Mouse (Mus musculus) heart, embryonic 14.5 days (tissue): ENCODE data around the gene Tor2a. TPM values are rescaled to one million over a fixed set of nuclear protein-coding genes. Genes with fewer than 3 reads are reported as not detected.

ENCODE experiments used
- ATAC-seq: fragments of 200-750 bp; cut with Nextera tagmentation; 2 replicates; pipeline ENCODE4 v1.8.0; 2017; ENCODE audit warnings: low read depth, moderate TSS enrichment; ENCODE audit not compliant: insufficient number of reproducible peaks, insufficient read depth, low FRiP score
- H3K27ac ChIP-seq, 2 experiments: fragments of 200-500 bp in 1 of 2; fragments of 300-500 bp in 1 of 2; sonication (generic) in 1 of 2; replicated peaks in 1 of 2; 2 replicates each; pipeline ENCODE4 v1.5.1; 2012 to 2014; ENCODE audit warnings: low read depth in 2 of 2, low read length in 2 of 2, control low read depth in 1 of 2, mild to moderate bottlenecking in 1 of 2, mixed read lengths in 1 of 2; ENCODE audit not compliant: control insufficient read depth in 1 of 2, insufficient read depth in 1 of 2
- H3K27me3 ChIP-seq: fragments of 300-500 bp; sonication (generic); 2 replicates; pipeline ENCODE4 v1.6.1; 2014; ENCODE audit warnings: mild to moderate bottlenecking, low read length, control low read depth; ENCODE audit not compliant: control insufficient read depth, insufficient read depth
- H3K36me3 ChIP-seq: fragments of 300-500 bp; sonication (generic); 2 replicates; pipeline ENCODE4 v1.6.1; 2014; ENCODE audit warnings: mild to moderate bottlenecking, control low read depth, low read length, mixed read lengths; ENCODE audit not compliant: control insufficient read depth, insufficient read depth
- H3K4me1 ChIP-seq, 2 experiments: fragments of 200-500 bp in 1 of 2; fragments of 300-500 bp in 1 of 2; sonication (generic) in 1 of 2; 2 replicates each; pipeline ENCODE4 v1.6.1; 2012 to 2014; ENCODE audit warnings: low read length in 2 of 2, control low read depth in 1 of 2, mixed read lengths in 1 of 2; ENCODE audit not compliant: control insufficient read depth in 2 of 2, insufficient read depth in 2 of 2
- H3K4me2 ChIP-seq: fragments of 300-500 bp; sonication (generic); 2 replicates; pipeline ENCODE4 v1.6.1; 2014; ENCODE audit warnings: mild to moderate bottlenecking, low read length
- H3K4me3 ChIP-seq, 2 experiments: fragments of 200-500 bp in 1 of 2; fragments of 300-500 bp in 1 of 2; sonication (generic) in 1 of 2; 2 replicates each; pipeline ENCODE4 v1.5.1; 2012 to 2014; ENCODE audit warnings: low read length in 2 of 2, mild to moderate bottlenecking in 2 of 2, control low read depth in 1 of 2, low read depth in 1 of 2, moderate library complexity in 1 of 2; ENCODE audit not compliant: control insufficient read depth in 1 of 2, insufficient read depth in 1 of 2
- H3K9ac ChIP-seq: fragments of 300-500 bp; sonication (generic); 2 replicates; pipeline ENCODE4 v1.6.1; 2014; ENCODE audit warnings: mild to moderate bottlenecking, low read length
- H3K9me3 ChIP-seq: fragments of 300-500 bp; sonication (generic); 2 replicates; pipeline ENCODE4 v1.6.1; 2016; ENCODE audit warnings: low read length, control low read depth; ENCODE audit not compliant: control insufficient read depth
- WGBS: fragments of 180-500 bp; shearing (Covaris S2); extraction: QIAGEN DNeasy Blood & Tissue Kit; methylation state at CpG from one replicate; pipeline ENCODE4 v1.1.7; 2014; 5-methylcytosine and 5-hydroxymethylcytosine counted together
- polyA plus RNA-seq: library from polyadenylated mRNA; unstranded; fragments of >200 nt; fragmentation: Nextera tagmentation; extraction: Ambion mirVana; gene quantifications from 2 replicates; pipeline ENCODE4 v1.2.1, GENCODE M21; 2014

The Tor2a gene
- polyA plus RNA-seq, 1 experiment from 2014 or later, result 42.7 TPM

DNA sequence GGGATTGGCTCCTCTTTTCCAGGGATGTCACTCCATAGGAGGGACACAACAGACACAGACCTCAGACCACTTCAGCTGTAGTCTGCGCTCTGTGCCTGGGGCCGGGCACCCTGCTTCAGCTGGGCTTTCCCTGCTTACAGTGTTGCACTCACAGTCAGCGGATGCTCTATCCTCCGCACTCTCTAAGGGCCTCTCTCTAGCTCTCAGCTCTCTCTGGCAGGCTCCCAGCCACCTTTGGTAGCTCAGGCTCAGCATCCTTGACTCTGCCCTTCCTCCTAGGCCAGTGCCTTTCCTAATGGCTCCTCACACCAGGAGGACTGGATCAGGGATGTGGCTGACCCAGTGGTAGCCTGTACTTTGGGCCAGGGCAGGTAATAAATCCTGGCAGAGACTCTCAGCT is 25.1 kb upstream of the Tor2a start:
- no peak for ATAC-seq
- Histone ChIP-seq H3K4me1 (peaks cover 6 to 16% of the 10 kb centered on the region in 2 experiments), H3K9ac (peak overlapping the region; percentile 22; the same call in 1 of the 2 replicates), H3K27ac (peak overlapping the region; percentile 33 to 66), H3K27me3 (no peaks in the 10 kb centered on the region), H3K9me3 (no peaks in the 10 kb centered on the region), H3K4me3 (no peak overlapping the region), H3K36me3 (no peaks in the 10 kb centered on the region), H3K4me2 (0 out of 2 replicates have a peak overlapping the region, but pooled peaks have one; percentile 48)
- WGBS, result 57% methylated on average over 4 of the region's 4 CpGs

DNA sequence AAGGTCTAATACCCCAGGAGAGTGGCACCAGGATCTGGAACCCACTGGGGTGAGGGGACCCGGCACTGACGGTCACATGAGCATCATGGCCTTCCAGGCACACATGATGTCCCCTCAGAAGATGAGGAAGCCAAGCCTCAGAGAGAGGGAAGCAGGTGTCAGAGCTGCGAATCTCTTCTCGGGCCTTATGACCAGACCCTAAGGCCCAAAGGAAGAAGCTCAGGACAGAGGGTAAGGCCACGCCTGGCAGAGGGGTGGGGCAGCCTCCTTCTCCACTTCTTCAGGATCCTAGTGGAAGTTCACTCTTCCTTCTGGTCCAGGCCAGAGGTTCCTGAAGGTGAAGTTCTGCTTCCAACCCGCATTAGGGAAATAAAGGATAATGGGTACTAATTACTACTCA is 24.3 kb upstream of the Tor2a start:
- Histone ChIP-seq H3K4me3 (no peak overlapping the region), H3K27ac (peak overlapping the region in 1 of 2 experiments; percentile 66; a peak in 2 of 4 replicates), H3K36me3 (no peaks in the 10 kb centered on the region), H3K4me2 (no peak overlapping the region), H3K4me1 (peaks cover 6 to 16% of the 10 kb centered on the region in 2 experiments), H3K9me3 (no peaks in the 10 kb centered on the region), H3K27me3 (no peaks in the 10 kb centered on the region), H3K9ac (no peak overlapping the region)
- 57% methylated on average over 6 of the region's 6 CpGs for WGBS
- no peak for ATAC-seq

DNA sequence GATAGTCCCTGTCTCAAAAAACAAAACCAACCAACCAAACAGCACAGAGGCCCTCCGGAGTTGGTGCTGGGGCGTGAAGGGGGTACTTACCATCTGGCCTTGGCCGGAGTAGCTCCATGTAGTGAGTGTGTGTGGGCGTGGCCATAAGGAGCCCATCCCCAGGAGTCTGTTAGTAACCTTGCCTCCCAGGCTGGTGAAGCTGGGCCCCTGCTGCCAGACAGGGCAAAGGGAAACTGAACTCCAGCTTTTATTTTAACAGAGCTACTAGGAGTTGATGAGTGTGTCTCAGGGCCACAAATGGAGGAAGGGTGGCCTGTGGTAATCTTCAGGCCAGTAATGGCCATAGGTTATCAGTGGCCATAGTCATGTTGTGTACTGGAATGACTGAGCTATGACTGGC is 22.6 kb upstream of the Tor2a start:
- peak; percentile 28; the same call in 1 of the 2 replicates for ATAC-seq
- WGBS, result 38% methylated on average over 4 of the region's 4 CpGs
- H3K9ac ChIP-seq, result no peak overlapping the region
- peaks cover 6 to 16% of the 10 kb centered on the region in 2 experiments for H3K4me1 ChIP-seq
- no peak overlapping the region for H3K4me3 ChIP-seq
- no peaks in the 10 kb centered on the region; the same call in 1 of the 2 replicates for H3K27me3 ChIP-seq
- no peaks in the 10 kb centered on the region for H3K36me3 ChIP-seq
- peak overlapping the region; percentile 65 for H3K27ac ChIP-seq
- no peaks in the 10 kb centered on the region for H3K9me3 ChIP-seq
- H3K4me2 ChIP-seq, result no peak overlapping the region; the same call in 1 of the 2 replicates

DNA sequence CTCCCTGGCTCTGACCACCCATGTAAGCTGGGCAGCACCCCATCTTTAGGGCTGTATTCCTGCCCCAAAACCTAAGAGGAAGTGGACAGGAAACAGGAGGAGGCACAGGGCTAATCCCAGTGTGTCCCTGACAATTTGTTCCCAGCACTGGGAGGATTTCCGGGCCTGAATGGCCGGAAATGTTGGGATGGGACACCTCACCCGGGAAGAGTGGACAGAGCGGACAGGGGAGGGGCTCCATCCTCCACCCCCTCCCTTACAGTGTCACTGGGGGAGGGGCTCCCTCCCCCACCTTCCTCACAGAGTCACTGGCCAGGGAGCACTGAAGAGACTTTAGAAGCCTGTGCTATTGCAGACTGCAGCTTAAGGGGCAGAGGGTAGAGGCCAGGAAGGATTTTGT is 22.1 kb upstream of the Tor2a start:
- Histone ChIP-seq H3K4me2 (0 out of 2 replicates have a peak overlapping the region, but pooled peaks have one; percentile 1), H3K4me1 (peaks cover 6 to 16% of the 10 kb centered on the region in 2 experiments)

DNA sequence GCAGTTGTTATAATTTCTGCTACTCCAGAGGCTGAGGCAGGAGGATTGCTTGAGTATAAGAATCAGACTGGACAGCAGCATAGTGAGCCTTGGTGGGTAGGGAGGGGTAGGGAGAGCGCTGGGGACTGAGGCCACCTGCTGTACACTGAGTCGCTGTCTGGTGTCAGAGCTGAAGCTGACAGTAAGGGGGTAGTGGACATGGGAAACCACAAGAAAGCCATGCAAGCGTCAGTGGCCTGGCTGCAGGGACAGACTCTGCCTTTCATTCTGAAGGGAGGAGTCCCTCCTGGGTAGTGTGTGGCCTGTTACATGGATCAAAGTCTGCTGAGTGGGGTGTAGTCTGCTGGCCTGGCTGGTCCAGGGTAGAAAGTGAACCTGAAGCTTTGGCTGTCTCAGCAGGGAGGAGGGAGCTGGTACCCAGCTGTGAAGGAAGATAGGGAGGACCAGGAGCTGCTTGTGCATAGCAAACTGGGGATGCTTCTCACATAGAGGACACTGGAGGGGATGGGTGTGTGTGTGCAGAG is 20.7 kb upstream of the Tor2a start:
- H3K4me1 ChIP-seq, result peaks cover 4 to 7% of the 10 kb centered on the region in 2 experiments
- no peaks in the 10 kb centered on the region for H3K9me3 ChIP-seq
- no peaks in the 10 kb centered on the region for H3K36me3 ChIP-seq
- H3K4me3 ChIP-seq, result no peak overlapping the region
- 34% methylated on average over 3 of the region's 3 CpGs for WGBS
- H3K27me3 ChIP-seq, result peaks cover 14% of the 10 kb centered on the region
- no peak for ATAC-seq
- no peak overlapping the region for H3K9ac ChIP-seq
- H3K4me2 ChIP-seq, result peak overlapping the region; percentile 1; the same call in 1 of the 2 replicates
- H3K27ac ChIP-seq, result peak overlapping the region in 1 of 2 experiments; percentile 28; a peak in 1 of 4 replicates

More for the DNA sequence above, 22.1 kb upstream of the Tor2a start:
- Histone ChIP-seq H3K9me3 (no peaks in the 10 kb centered on the region), H3K27me3 (peaks cover 4% of the 10 kb centered on the region; the same call in 1 of the 2 replicates), H3K27ac (peak overlapping the region; percentile 65), H3K9ac (no peak overlapping the region), H3K36me3 (no peaks in the 10 kb centered on the region), H3K4me3 (no peak overlapping the region)
- WGBS, result 39% methylated on average over 4 of the region's 4 CpGs
- ATAC-seq, result peak; percentile 66

DNA sequence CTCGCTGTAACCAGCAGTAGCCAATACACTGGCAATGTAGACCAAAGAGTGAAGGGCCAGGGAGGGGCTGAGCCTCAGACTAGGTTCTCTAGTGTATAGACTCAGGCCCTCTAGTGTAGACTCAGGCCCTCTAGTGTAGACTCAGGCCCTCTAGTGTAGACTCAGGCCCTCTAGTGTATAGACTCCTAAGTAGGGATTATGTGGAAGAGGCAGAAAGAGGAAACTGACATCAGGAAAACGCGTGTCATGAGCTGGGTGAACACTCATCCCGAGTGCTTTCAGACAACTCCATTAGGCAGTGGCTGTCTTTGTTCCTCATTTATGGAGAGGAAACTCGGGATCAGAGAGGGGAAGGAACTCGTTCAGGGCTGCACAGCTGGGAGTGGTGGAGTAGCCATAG is 20.0 kb upstream of the Tor2a start:
- H3K9ac ChIP-seq, result 0 out of 2 replicates have a peak overlapping the region, but pooled peaks have one; percentile 11
- peaks cover 8 to 9% of the 10 kb centered on the region in 2 experiments for H3K4me1 ChIP-seq
- peaks cover 21% of the 10 kb centered on the region for H3K27me3 ChIP-seq
- H3K4me3 ChIP-seq, result no peak overlapping the region
- peak overlapping the region in 1 of 2 experiments; percentile 28; a peak in 1 of 4 replicates for H3K27ac ChIP-seq
- no peaks in the 10 kb centered on the region for H3K9me3 ChIP-seq
- 44% methylated on average over 6 of the region's 6 CpGs for WGBS
- H3K36me3 ChIP-seq, result no peaks in the 10 kb centered on the region
- H3K4me2 ChIP-seq, result no peak overlapping the region
- no peak for ATAC-seq

DNA sequence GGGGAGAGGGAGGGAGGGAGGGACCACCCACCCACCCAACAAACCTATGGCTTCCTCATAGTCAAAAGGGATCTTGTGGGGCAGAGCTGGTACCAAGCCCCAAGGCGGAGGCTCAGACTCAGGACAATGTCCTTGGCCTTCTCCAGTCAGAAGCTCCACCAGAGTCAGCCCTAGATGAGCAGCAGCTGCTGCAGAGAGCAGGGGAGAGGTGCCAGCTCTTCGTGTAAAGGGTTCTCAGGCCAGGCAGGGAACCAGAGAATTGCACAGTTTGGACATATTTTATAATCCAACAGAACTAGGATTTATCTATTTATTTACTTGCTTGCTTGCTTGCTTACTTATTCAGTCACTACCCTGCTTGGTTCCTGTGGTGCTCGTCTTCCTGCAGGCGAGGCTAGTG is 17.7 kb upstream of the Tor2a start:
- Histone ChIP-seq H3K36me3 (peaks cover 11% of the 10 kb centered on the region; the same call in 1 of the 2 replicates), H3K9me3 (no peaks in the 10 kb centered on the region), H3K4me2 (no peak overlapping the region), H3K27ac (no peak overlapping the region), H3K4me1 (peaks cover 9 to 10% of the 10 kb centered on the region in 2 experiments), H3K9ac (no peak overlapping the region), H3K4me3 (no peak overlapping the region), H3K27me3 (peaks cover 38% of the 10 kb centered on the region)
- WGBS, result 65% methylated on average over 4 of the region's 4 CpGs
- no peak for ATAC-seq
